Mouse (Mus musculus): Measurements from ENCODE around the gene Vmn1r83.

Vmn1r83 gene

GRCm38 (mm10) chr7:12329381-12329780 lies at the start of gene Vmn1r83:
Gene Vmn1r83 (minus strand): TSS chr7:12329481.
- no peak for DNase-seq

- DNase-seq = no peak
These were observed 39.9 kb upstream of the Vmn1r83 start, which contains the start of gene Vmn1r84 for GRCm38 (mm10) chr7:12369173-12369572. Gene Vmn1r84 (minus strand): TSS chr7:12369273.

DNA sequence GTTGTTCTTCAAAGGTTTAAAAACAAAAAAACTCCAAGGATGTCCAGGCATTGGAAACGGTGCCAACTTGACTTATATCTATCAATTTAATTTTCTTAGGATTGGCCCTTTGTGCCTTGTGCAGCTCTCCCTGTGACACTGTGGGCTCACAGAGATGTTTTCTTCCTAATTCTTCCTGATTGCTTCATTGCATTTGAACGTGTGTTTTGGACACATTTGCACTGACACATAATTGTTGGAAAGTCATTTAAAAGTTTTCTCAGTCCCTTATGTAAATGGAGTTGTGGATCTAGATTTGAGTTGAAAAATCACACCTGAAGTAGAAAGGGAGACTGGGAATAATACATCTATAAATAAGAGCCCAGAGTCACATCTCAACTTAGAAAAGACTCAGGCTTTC lies 29.2 kb downstream of the Vmn1r83 start, which contains the start of gene Vmn1r82:
Gene Vmn1r82 (plus strand): TSS at position 301 of the 400 bp plus-strand sequence.
- no peak for DNase-seq

Measured in kidney, adult 11 months (tissue).